7 mouse cellular contexts compared by ENCODE assay signal in genomic region chr8:123518172-123518571, GRCm38 (mm10). TPM values are rescaled to one million over a fixed set of nuclear protein-coding genes. Genes with fewer than 3 reads are reported as not detected.
A peak's percentile ranks its signal among the peaks of the same experiment; 100 is the strongest.
DNase-seq lines count a peak whose midpoint lies in the region; ATAC-seq lines count a peak whose summit lies in the region.

No protein-coding gene starts in this region.

- ATAC-seq in megakaryocyte, adult 5-6 weeks (ENCODE audit: poor library complexity, severe bottlenecking), result no peak
- ATAC-seq in forebrain, embryonic 14.5 days, result no peak
- ATAC-seq in liver, embryonic 12.5 days, result no peak
- ATAC-seq in stomach, embryonic 16.5 days (ENCODE audit: insufficient read depth, low FRiP score), result no peak
- no peak for ATAC-seq in CD4-positive, CD25-positive, alpha-beta regulatory T cell, adult 4 months

- H3K4me1 ChIP-seq in megakaryocyte, embryonic 14.5 days, result peaks cover 47% of the 10 kb centered on the region
- peaks cover 13% of the 10 kb centered on the region for H3K4me1 ChIP-seq in forebrain, embryonic 14.5 days (ENCODE audit: control insufficient read depth, insufficient read depth, low read length)
- H3K4me1 ChIP-seq in liver, embryonic 12.5 days, result peaks cover 33% of the 10 kb centered on the region
- H3K4me1 ChIP-seq in stomach, embryonic 16.5 days (ENCODE audit: control insufficient read depth, insufficient read depth, low read length), result peaks cover 16% of the 10 kb centered on the region

- H3K4me3 ChIP-seq in megakaryocyte, embryonic 14.5 days (replicated peaks), result peak overlapping the region; percentile 93
- H3K4me3 ChIP-seq in forebrain, embryonic 14.5 days (ENCODE audit: low read depth, low read length), result peak overlapping the region; percentile 77
- H3K4me3 ChIP-seq in liver, embryonic 12.5 days, result peak overlapping the region; percentile 63
- peak overlapping the region; percentile 82 for H3K4me3 ChIP-seq in stomach, embryonic 16.5 days (replicated peaks; ENCODE audit: low read length)

- 34% methylated on average over 10 of the region's 10 CpGs for WGBS in forebrain, embryonic 14.5 days
- WGBS in liver, embryonic 12.5 days (ENCODE audit: insufficient replicate concordance), result 31% methylated on average over 10 of the region's 10 CpGs
- 27% methylated on average over 10 of the region's 10 CpGs for WGBS in stomach, embryonic 16.5 days

- no peak for DNase-seq in forebrain, embryonic 14.5 days (ENCODE audit: low spot score)
- no peak for DNase-seq in natural killer cell, adult 2 months (ENCODE audit: low spot score in 2 of 2)

- peaks cover 28% of the 10 kb centered on the region for H3K36me3 ChIP-seq in megakaryocyte, embryonic 14.5 days (replicated peaks; ENCODE audit: low read length)
- H3K36me3 ChIP-seq in forebrain, embryonic 14.5 days (ENCODE audit: control insufficient read depth, insufficient read depth, low read length), result peaks cover 26% of the 10 kb centered on the region
- H3K36me3 ChIP-seq in liver, embryonic 12.5 days, result peaks cover 15% of the 10 kb centered on the region
- no peaks in the 10 kb centered on the region for H3K36me3 ChIP-seq in stomach, embryonic 16.5 days (ENCODE audit: control insufficient read depth, insufficient read depth, low read length)

- peaks cover 45% of the 10 kb centered on the region for H3K27me3 ChIP-seq in megakaryocyte, embryonic 14.5 days (replicated peaks)
- no peaks in the 10 kb centered on the region for H3K27me3 ChIP-seq in forebrain, embryonic 14.5 days (replicated peaks; ENCODE audit: control insufficient read depth, insufficient read depth, low read length)
- peaks cover 49% of the 10 kb centered on the region for H3K27me3 ChIP-seq in liver, embryonic 12.5 days (replicated peaks)
- peaks cover 31% of the 10 kb centered on the region for H3K27me3 ChIP-seq in stomach, embryonic 16.5 days (ENCODE audit: control insufficient read depth, insufficient read depth, low read length)

- H3K9me3 ChIP-seq in megakaryocyte, embryonic 14.5 days, result no peaks in the 10 kb centered on the region
- no peaks in the 10 kb centered on the region for H3K9me3 ChIP-seq in forebrain, embryonic 14.5 days (replicated peaks; ENCODE audit: control insufficient read depth, low read length)
- H3K9me3 ChIP-seq in liver, embryonic 12.5 days (replicated peaks), result no peaks in the 10 kb centered on the region
- no peaks in the 10 kb centered on the region for H3K9me3 ChIP-seq in stomach, embryonic 16.5 days (replicated peaks; ENCODE audit: control insufficient read depth, low read length)

- peak overlapping the region; percentile 32; the same call in 1 of the 2 replicates for H3K9ac ChIP-seq in forebrain, embryonic 14.5 days (ENCODE audit: low read length)
- no peak overlapping the region for H3K9ac ChIP-seq in liver, embryonic 12.5 days
- peak overlapping the region; percentile 32; the same call in 1 of the 2 replicates for H3K9ac ChIP-seq in stomach, embryonic 16.5 days (ENCODE audit: low read length)

- H3K27ac ChIP-seq in forebrain, embryonic 14.5 days (ENCODE audit: low read depth, low read length), result 0 out of 2 replicates have a peak overlapping the region, but pooled peaks have one; percentile 14
- H3K27ac ChIP-seq in liver, embryonic 12.5 days, result no peak overlapping the region
- H3K27ac ChIP-seq in stomach, embryonic 16.5 days (ENCODE audit: low read length), result no peak overlapping the region

- peak overlapping the region; percentile 97 for H3K4me2 ChIP-seq in forebrain, embryonic 14.5 days (ENCODE audit: low read length)
- peak overlapping the region; percentile 86 for H3K4me2 ChIP-seq in liver, embryonic 12.5 days
- peak overlapping the region; percentile 93 for H3K4me2 ChIP-seq in stomach, embryonic 16.5 days (ENCODE audit: low read depth, low read length)

RNA-seq across cellular contexts. Expression of gene Gas8, which starts 0.5 kb away (rescaled TPM):
- polyA plus RNA-seq in megakaryocyte, embryonic 14.5 days (2012; ENCODE audit: insufficient read depth, low replicate concordance), result 3.7 and 21.3 TPM in 2 replicates
- 1.4 and 1.7 TPM in 2 replicates for total RNA-seq in megakaryocyte, adult 5-6 weeks (2015)
- 7.0 and 10.7 TPM in 2 replicates for total RNA-seq in megakaryocyte, adult 5-6 weeks (2017)
- 39.1 and 43.9 TPM in 2 replicates for polyA plus RNA-seq in forebrain, embryonic 14.5 days (2014; fragmentation: Nextera tagmentation; extraction: Ambion mirVana)
- 5.4 and 8.6 TPM in 2 replicates for polyA plus RNA-seq in liver, embryonic 12.5 days (2016; fragmentation: Nextera tagmentation; extraction: Ambion mirVana)
- 24.7 and 25.9 TPM in 2 replicates for polyA plus RNA-seq in stomach, embryonic 16.5 days (2015; fragmentation: Nextera tagmentation; extraction: Ambion mirVana)
- 1 to 10 TPM; 6.5 to 7.4 TPM for polyA plus RNA-seq in CD4-positive, CD25-positive, alpha-beta regulatory T cell, adult 4 months (2017; shearing (Covaris generic))

RNA-seq across cellular contexts. Expression of gene Dbndd1, which starts 2.9 kb away (rescaled TPM):
- polyA plus RNA-seq in megakaryocyte, embryonic 14.5 days (2012; ENCODE audit: insufficient read depth, low replicate concordance), result not detected in 2 replicates
- total RNA-seq in megakaryocyte, adult 5-6 weeks (2015), result not detected in 2 replicates
- total RNA-seq in megakaryocyte, adult 5-6 weeks (2017), result 0.07 TPM in 1 of 2 replicates, not detected in the other
- 94.2 and 104 TPM in 2 replicates for polyA plus RNA-seq in forebrain, embryonic 14.5 days (2014; fragmentation: Nextera tagmentation; extraction: Ambion mirVana)
- 0.42 and 0.56 TPM in 2 replicates for polyA plus RNA-seq in liver, embryonic 12.5 days (2016; fragmentation: Nextera tagmentation; extraction: Ambion mirVana)
- 3.2 TPM in 2 replicates for polyA plus RNA-seq in stomach, embryonic 16.5 days (2015; fragmentation: Nextera tagmentation; extraction: Ambion mirVana)
- polyA plus RNA-seq in CD4-positive, CD25-positive, alpha-beta regulatory T cell, adult 4 months (2017; shearing (Covaris generic)), result under 1 TPM; 0.55 to 0.58 TPM

RNA-seq across cellular contexts. Expression of gene Afg3l1, which starts 40.5 kb away (rescaled TPM):
- polyA plus RNA-seq in megakaryocyte, embryonic 14.5 days (2012; ENCODE audit: insufficient read depth, low replicate concordance), result 8.8 and 20.1 TPM in 2 replicates
- 10.4 and 11.7 TPM in 2 replicates for total RNA-seq in megakaryocyte, adult 5-6 weeks (2015)
- total RNA-seq in megakaryocyte, adult 5-6 weeks (2017), result 12.2 and 13.3 TPM in 2 replicates
- 26.6 and 28.2 TPM in 2 replicates for polyA plus RNA-seq in forebrain, embryonic 14.5 days (2014; fragmentation: Nextera tagmentation; extraction: Ambion mirVana)
- 38.0 and 38.4 TPM in 2 replicates for polyA plus RNA-seq in liver, embryonic 12.5 days (2016; fragmentation: Nextera tagmentation; extraction: Ambion mirVana)
- 47.2 and 52.3 TPM in 2 replicates for polyA plus RNA-seq in stomach, embryonic 16.5 days (2015; fragmentation: Nextera tagmentation; extraction: Ambion mirVana)
- polyA plus RNA-seq in CD4-positive, CD25-positive, alpha-beta regulatory T cell, adult 4 months (2017; shearing (Covaris generic)), result 10 to 100 TPM; 33.8 to 37.5 TPM

Comparison
In these comparisons a context has a peak if more than half of its experiments do, and no peak if none do; other contexts are left out.
1. RNA of gene Dbndd1, which starts 2.9 kb away (polyA plus RNA-seq): 94.2 to 104 TPM in forebrain, embryonic 14.5 days; 3.2 TPM in stomach, embryonic 16.5 days, 0.55 to 0.58 TPM in CD4-positive, CD25-positive, alpha-beta regulatory T cell, adult 4 months, 0.42 to 0.56 TPM in liver, embryonic 12.5 days and not detected in megakaryocyte, embryonic 14.5 days; every median in the first group is over 10 times any median in the second.
2. Peak in every context shown above with its lines, with median percentiles within 50 percentile points of each other: H3K4me3 ChIP-seq and H3K4me2 ChIP-seq.